Mouse (Mus musculus) spleen, adult 2 months (tissue): ENCODE measurements around the gene Rab6b.

Experiments used
- CTCF ChIP-seq: fragments of 200-500 bp; IDR thresholded peaks from 2 replicates; pipeline ENCODE4 v1.5.1; 2011; ENCODE audit warnings: mild to moderate bottlenecking, inconsistent platforms; ENCODE audit not compliant: insufficient read depth, insufficient read length, insufficient replicate concordance; ENCODE audit errors: extremely low read depth
- POLR2A ChIP-seq: fragments of 200-500 bp; IDR thresholded peaks from 2 replicates; pipeline ENCODE4 v1.6.1; 2011; ENCODE audit warnings: low read depth, low read length, inconsistent platforms

DNA sequence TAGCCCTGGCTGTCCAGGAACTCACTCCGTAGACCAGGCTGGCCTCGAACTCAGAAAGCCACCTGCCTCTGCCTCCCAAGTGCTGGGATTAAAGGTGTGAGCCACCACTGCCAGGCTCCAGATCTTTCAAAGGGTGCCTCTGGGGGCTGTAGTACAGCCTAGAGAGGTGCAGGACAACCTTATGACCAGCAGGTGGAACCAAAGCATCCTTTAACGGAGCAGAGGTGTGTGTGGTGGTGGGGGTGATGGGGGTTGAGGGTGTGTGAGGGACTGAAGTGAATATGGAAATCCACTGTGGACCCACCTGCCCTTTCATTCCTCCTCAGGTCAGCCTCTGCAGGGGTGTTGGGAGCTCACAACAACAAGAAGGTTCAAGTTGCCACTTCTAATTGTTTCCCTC is 113.9 kb downstream of the Rab6b start:
- TF ChIP-seq POLR2A (no peak), CTCF (peak; percentile 33; the same call in 1 of the 2 replicates)
